Comparison of ENCODE assay signal across 9 mouse cellular contexts in the genomic region with DNA sequence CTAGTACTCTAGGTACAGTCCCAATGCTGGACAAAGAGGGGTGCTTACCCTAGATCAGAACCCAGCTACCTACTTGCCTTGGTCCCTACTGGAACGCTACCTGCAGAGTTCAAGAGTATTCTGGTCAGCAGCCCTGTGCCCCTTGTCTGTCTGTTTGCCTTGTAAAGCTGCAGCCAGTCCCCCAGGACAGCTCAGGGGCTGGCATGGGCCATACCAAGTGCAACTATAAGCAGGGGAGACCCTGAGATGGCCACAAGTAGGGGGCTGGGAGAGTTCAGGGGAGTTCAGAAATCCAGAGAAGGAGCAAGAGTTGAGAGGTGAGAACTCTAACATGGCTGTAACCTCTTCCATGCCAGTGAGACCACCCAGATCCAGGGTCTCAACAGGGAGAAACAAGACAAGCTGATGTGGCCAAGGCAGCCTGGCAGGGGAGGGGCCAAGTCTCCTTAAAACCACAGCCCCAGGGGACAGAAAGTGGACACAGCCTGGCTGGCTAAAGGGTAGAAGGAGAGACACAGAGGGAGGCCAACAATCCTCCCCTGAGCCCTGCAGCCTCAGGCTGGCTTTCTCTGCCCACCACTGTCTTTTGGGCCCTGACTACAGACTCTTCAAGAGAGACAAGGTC. TPM values are rescaled to one million over a fixed set of nuclear protein-coding genes. Genes with fewer than 3 reads are reported as not detected.
DNase-seq lines count a peak whose midpoint lies in the region; ATAC-seq and TF ChIP-seq lines count a peak whose summit lies in the region.
"Had no signal": no experiment of that assay in that cellular context is flagged by ENCODE, and none has a peak within 500 bp of the region (broad histone marks: within the 10 kb centered on the region; RNA-seq: fewer than 3 reads in every experiment).

No protein-coding gene starts in this region.

- peak overlapping the region; percentile 27; the same call in 1 of the 2 replicates for H3K9ac ChIP-seq in liver, adult 2 months (ENCODE audit: low read depth, low read length)
- H3K9ac ChIP-seq in limb, embryonic 14.5 days (ENCODE audit: low read depth, low read length, severe bottlenecking) = peak overlapping the region; percentile 34; the same call in 1 of the 2 replicates

- H3K27me3 ChIP-seq in liver, adult 2 months (ENCODE audit: control insufficient read depth, insufficient read depth, low read length) = no peaks in the 10 kb centered on the region
- H3K27me3 ChIP-seq in limb, embryonic 14.5 days (ENCODE audit: control insufficient read depth, insufficient read depth, low read length) = no peaks in the 10 kb centered on the region

- peaks cover 19% of the 10 kb centered on the region for H3K79me2 ChIP-seq in liver, adult 2 months (ENCODE audit: control insufficient read depth, insufficient read depth, low read length)

- ATAC-seq in limb, embryonic 14.5 days (ENCODE audit: low FRiP score, low read depth) = no peak
- no peak for ATAC-seq in activated CD4-positive, CD25-positive, alpha-beta regulatory T cell, adult 4 months

- TF ChIP-seq CTCF in liver, adult 2 months (IDR thresholded peaks at IDR 0.05; ENCODE audit: low read depth, low read length) = no peak
- TF ChIP-seq CTCF in olfactory bulb, adult 2 months (IDR thresholded peaks at IDR 0.05; ENCODE audit: insufficient read depth, low read depth, low read length) = no peak

- no peaks in the 10 kb centered on the region for H3K9me3 ChIP-seq in limb, embryonic 14.5 days (ENCODE audit: control insufficient read depth, low read length)

- TF ChIP-seq POLR2A in liver, adult 2 months (IDR thresholded peaks at IDR 0.05; ENCODE audit: extremely low read depth, insufficient read depth, low read length) = no peak
- TF ChIP-seq POLR2A in limb, embryonic 14.5 days (IDR thresholded peaks at IDR 0.05; ENCODE audit: borderline replicate concordance, extremely low read depth, insufficient read depth, insufficient read length) = no peak
- no peak for TF ChIP-seq POLR2A in olfactory bulb, adult 2 months (IDR thresholded peaks at IDR 0.05; ENCODE audit: insufficient read depth, low read depth, low read length)

- DNase-seq in adrenal gland, postnatal 10 days = peak; percentile 69
- no peak for DNase-seq in adrenal gland, postnatal 4 days (ENCODE audit: low spot score in 2 of 2)
- DNase-seq in liver, adult 2 months (ENCODE audit: extremely low read depth, low read depth, low spot score) = no peak
- no peak for DNase-seq in liver
- DNase-seq in limb, embryonic 14.5 days (ENCODE audit: low spot score) = no peak
- DNase-seq in spleen, postnatal 10 days (ENCODE audit: low spot score in 2 of 2) = no peak
- DNase-seq: B cell, adult 2 months had no signal

- WGBS in liver, adult 2 months = 42% methylated on average over 1 of the region's 1 CpGs
- 50% methylated on average over 1 of the region's 1 CpGs for WGBS in limb, embryonic 14.5 days
- 45% methylated on average over 1 of the region's 1 CpGs for WGBS in olfactory bulb, adult 2 months

- 0 out of 2 replicates have a peak overlapping the region, but pooled peaks have one; percentile 5 for H3K4me2 ChIP-seq in limb, embryonic 14.5 days (replicated peaks; ENCODE audit: low read depth, low read length, severe bottlenecking)

- H3K4me3 ChIP-seq in liver, adult 2 months (ENCODE audit: insufficient read depth, low read depth, low read length) = no peak overlapping the region
- H3K4me3 ChIP-seq in limb, embryonic 14.5 days (replicated peaks; ENCODE audit: low read length) = no peak overlapping the region
- peak overlapping the region; percentile 28 for H3K4me3 ChIP-seq in olfactory bulb, adult 2 months (ENCODE audit: insufficient read depth, low read depth, low read length)

- H3K4me1 ChIP-seq in liver, adult 2 months (ENCODE audit: control insufficient read depth, insufficient read depth, low read length) = peaks cover 30% of the 10 kb centered on the region
- peaks cover 36% of the 10 kb centered on the region for H3K4me1 ChIP-seq in limb, embryonic 14.5 days (ENCODE audit: control insufficient read depth, insufficient read depth, low read length)
- peaks cover 55% of the 10 kb centered on the region for H3K4me1 ChIP-seq in olfactory bulb, adult 2 months (ENCODE audit: control insufficient read depth, insufficient read depth, low read length)

- peaks cover 5% of the 10 kb centered on the region; the same call in 1 of the 2 replicates for H3K36me3 ChIP-seq in liver, adult 2 months (ENCODE audit: control insufficient read depth, insufficient read depth, low read length)
- peaks cover 32% of the 10 kb centered on the region for H3K36me3 ChIP-seq in limb, embryonic 14.5 days (ENCODE audit: control insufficient read depth, insufficient read depth, low read length)

- peak overlapping the region; percentile 30 for H3K27ac ChIP-seq in liver, adult 2 months (replicated peaks; ENCODE audit: insufficient read depth, low read depth, low read length)
- 0 out of 2 replicates have a peak overlapping the region, but pooled peaks have one; percentile 41 for H3K27ac ChIP-seq in limb, embryonic 14.5 days (replicated peaks; ENCODE audit: low read depth, low read length)
- peak overlapping the region; percentile 93 for H3K27ac ChIP-seq in olfactory bulb, adult 2 months (ENCODE audit: insufficient read depth, low read depth, low read length)

RNA-seq across cellular contexts. Expression of gene Ampd2, which starts 4.1 kb away (rescaled TPM):
- 10 to 100 TPM; 79.3 to 92.2 TPM for total RNA-seq in adrenal gland, postnatal 10 days (2021)
- 100 to 1,000 TPM; 101 to 109 TPM for total RNA-seq in adrenal gland, postnatal 4 days (2021)
- 11.0 and 13.8 TPM in 2 replicates for total RNA-seq in liver, adult 2 months (2014; rRNA removed)
- 69.6 and 128 TPM in 2 replicates for polyA plus RNA-seq in liver, adult 2 months (2012; rRNA removed)
- polyA plus RNA-seq in limb, embryonic 14.5 days (2012; rRNA removed) = 116 and 161 TPM in 2 replicates
- 35.8 and 38.7 TPM in 2 replicates for polyA plus RNA-seq in limb, embryonic 14.5 days (2014; fragmentation: Nextera tagmentation; extraction: Ambion mirVana)
- polyA plus RNA-seq in olfactory bulb, adult 2 months (2012; ENCODE audit: insufficient read depth, insufficient read length, low replicate concordance, missing spikeins) = not detected in 2 replicates
- 10 to 100 TPM; 13.6 to 21.6 TPM for polyA plus RNA-seq in activated CD4-positive, CD25-positive, alpha-beta regulatory T cell, adult 4 months (2017; shearing (Covaris generic))

RNA-seq across cellular contexts. Expression of gene Gnat2, which starts 10.2 kb away (rescaled TPM):
- 1 to 10 TPM; 6.6 to 6.8 TPM for total RNA-seq in adrenal gland, postnatal 10 days (2021)
- 1 to 10 TPM; 3.9 to 4.1 TPM for total RNA-seq in adrenal gland, postnatal 4 days (2021)
- 2.9 and 3.9 TPM in 2 replicates for total RNA-seq in liver, adult 2 months (2014; rRNA removed)
- polyA plus RNA-seq in liver, adult 2 months (2012; rRNA removed) = 0.91 and 1.5 TPM in 2 replicates
- 0.70 and 0.88 TPM in 2 replicates for polyA plus RNA-seq in limb, embryonic 14.5 days (2012; rRNA removed)
- 0.70 and 0.91 TPM in 2 replicates for polyA plus RNA-seq in limb, embryonic 14.5 days (2014; fragmentation: Nextera tagmentation; extraction: Ambion mirVana)
- not detected in 2 replicates for polyA plus RNA-seq in olfactory bulb, adult 2 months (2012; ENCODE audit: insufficient read depth, insufficient read length, low replicate concordance, missing spikeins)
- polyA plus RNA-seq in activated CD4-positive, CD25-positive, alpha-beta regulatory T cell, adult 4 months (2017; shearing (Covaris generic)) = not detected

RNA-seq across cellular contexts. Expression of gene Gstm4, which starts 37.7 kb away (rescaled TPM):
- total RNA-seq in adrenal gland, postnatal 10 days (2021) = 10 to 100 TPM; 12.8 to 13.3 TPM
- 10 to 100 TPM; 15.6 to 16.5 TPM for total RNA-seq in adrenal gland, postnatal 4 days (2021)
- 19.8 and 26.5 TPM in 2 replicates for total RNA-seq in liver, adult 2 months (2014; rRNA removed)
- 86.0 and 98.9 TPM in 2 replicates for polyA plus RNA-seq in liver, adult 2 months (2012; rRNA removed)
- polyA plus RNA-seq in limb, embryonic 14.5 days (2012; rRNA removed) = 14.4 and 14.5 TPM in 2 replicates
- polyA plus RNA-seq in limb, embryonic 14.5 days (2014; fragmentation: Nextera tagmentation; extraction: Ambion mirVana) = 14.4 and 16.2 TPM in 2 replicates
- not detected in 2 replicates for polyA plus RNA-seq in olfactory bulb, adult 2 months (2012; ENCODE audit: insufficient read depth, insufficient read length, low replicate concordance, missing spikeins)
- polyA plus RNA-seq in activated CD4-positive, CD25-positive, alpha-beta regulatory T cell, adult 4 months (2017; shearing (Covaris generic)) = 1 to 10 TPM; 3.2 to 3.4 TPM

Comparison
In these comparisons a context has a peak if more than half of its experiments do, and no peak if none do; other contexts are left out.
1. H3K27ac ChIP-seq: peak in every context shown above with its lines; median percentile 93 in olfactory bulb, adult 2 months; 41 in limb, embryonic 14.5 days; 30 in liver, adult 2 months.